In the genomic region with DNA sequence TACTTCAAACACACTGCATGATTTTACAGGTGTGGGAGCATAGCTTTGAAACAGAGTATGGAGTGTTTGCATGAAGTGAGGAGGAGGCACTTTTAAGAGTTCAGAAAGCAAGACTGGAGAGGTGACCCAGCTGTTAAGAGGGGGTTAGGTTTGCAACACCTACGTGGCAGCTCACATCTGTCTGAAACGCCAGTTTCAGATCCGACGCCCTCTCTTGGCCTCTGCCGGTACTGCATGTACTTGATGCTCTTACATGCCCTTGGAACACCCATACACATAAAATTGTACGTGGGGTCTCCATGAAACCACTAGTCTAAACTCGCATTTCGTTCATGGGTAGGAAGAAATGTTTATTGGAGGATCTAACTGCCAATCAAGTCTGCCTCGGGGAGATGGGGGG, we compare ENCODE assay signal across 9 mouse cellular contexts. TPM values are rescaled to one million over a fixed set of nuclear protein-coding genes. Genes with fewer than 3 reads are reported as not detected.
DNase-seq lines count a peak whose midpoint lies in the region; ATAC-seq and TF ChIP-seq lines count a peak whose summit lies in the region.
"Had no signal": no experiment of that assay in that cellular context is flagged by ENCODE, and none has a peak within 500 bp of the region (broad histone marks: within the 10 kb centered on the region; RNA-seq: fewer than 3 reads in every experiment).

No protein-coding gene starts in this region.

- no peak overlapping the region for H3K4me3 ChIP-seq in liver, postnatal 0 days (ENCODE audit: low read depth, low read length)
- H3K4me3 ChIP-seq: neural tube, embryonic 13.5 days had no signal

- WGBS in liver, postnatal 0 days (ENCODE audit: insufficient replicate concordance) = 43% methylated on average over 9 of the region's 9 CpGs

- H3K4me1 ChIP-seq in liver, postnatal 0 days (ENCODE audit: insufficient read depth) = no peaks in the 10 kb centered on the region
- H3K4me1 ChIP-seq: neural tube, embryonic 13.5 days had no signal

- peak; percentile 41 for TF ChIP-seq CTCF in liver, postnatal 0 days (IDR thresholded peaks at IDR 0.05; ENCODE audit: low read depth)

- H3K9me3 ChIP-seq in liver, postnatal 0 days (ENCODE audit: low read length) = no peaks in the 10 kb centered on the region
- H3K9me3 ChIP-seq: neural tube, embryonic 13.5 days had no signal

- H3K27me3 ChIP-seq in liver, postnatal 0 days (ENCODE audit: insufficient read depth, low read length) = no peaks in the 10 kb centered on the region
- H3K27me3 ChIP-seq: neural tube, embryonic 13.5 days had no signal

- no peak overlapping the region for H3K27ac ChIP-seq in liver, postnatal 0 days (ENCODE audit: low read depth)
- H3K27ac ChIP-seq: neural tube, embryonic 13.5 days had no signal

- ATAC-seq in liver, postnatal 0 days = no peak

- H3K4me2 ChIP-seq in liver, postnatal 0 days (ENCODE audit: low read depth, low read length) = no peak overlapping the region
- H3K4me2 ChIP-seq: neural tube, embryonic 13.5 days had no signal

- H3K9ac ChIP-seq in liver, postnatal 0 days (replicated peaks) = no peak overlapping the region
- H3K9ac ChIP-seq: neural tube, embryonic 13.5 days had no signal

- no peaks in the 10 kb centered on the region for H3K36me3 ChIP-seq in liver, postnatal 0 days (replicated peaks; ENCODE audit: insufficient read depth, low read length)
- H3K36me3 ChIP-seq: neural tube, embryonic 13.5 days had no signal

- peak; percentile 29 for DNase-seq in embryo, embryonic 10 days (ENCODE audit: low spot score)
- no peak for DNase-seq in embryo, embryonic 10.5 days (ENCODE audit: low spot score)
- DNase-seq in right cerebral cortex, adult 2 months (ENCODE audit: low spot score in 2 of 2) = peak; percentile 39 to 49
- DNase-seq in right cerebral cortex, postnatal 25 days = no peak
- no peak for DNase-seq in liver, postnatal 0 days
- peak; percentile 32 to 40 for DNase-seq in thymus, postnatal 36 days
- DNase-seq in urinary bladder, postnatal 36 days (ENCODE audit: low spot score in 2 of 2) = no peak
- no peak for DNase-seq in layer of hippocampus, adult 11-12 months (ENCODE audit: low spot score)

- TF ChIP-seq EP300 in liver, postnatal 0 days (IDR thresholded peaks at IDR 0.05; ENCODE audit: low read depth) = no peak

RNA-seq across cellular contexts. Expression of gene Wdr95, which starts 24.3 kb away (rescaled TPM):
- polyA plus RNA-seq in liver, postnatal 0 days (2015; fragmentation: Nextera tagmentation; extraction: Ambion mirVana) = not detected in 2 replicates

Comparison
In these comparisons a context has a peak if more than half of its experiments do, and no peak if none do; other contexts are left out.
1. DNase-seq: peak in embryo, embryonic 10 days (single experiment), right cerebral cortex, adult 2 months (2 of 2) and thymus, postnatal 36 days (2 of 2); none in embryo, embryonic 10.5 days (single experiment), right cerebral cortex, postnatal 25 days (single experiment), liver, postnatal 0 days (single experiment), urinary bladder, postnatal 36 days (0 of 2) and layer of hippocampus, adult 11-12 months (single experiment).